Mouse (Mus musculus) heart, embryonic 14.5 days (tissue): ENCODE measurements around the gene Unc13b. TPM values are rescaled to one million over a fixed set of nuclear protein-coding genes. Genes with fewer than 3 reads are reported as not detected.

Experiments
- ATAC-seq: fragments of 200-750 bp; cut with Nextera tagmentation; 2 replicates; pipeline ENCODE4 v1.8.0; 2017; ENCODE audit warnings: low read depth, moderate TSS enrichment; ENCODE audit not compliant: insufficient number of reproducible peaks, insufficient read depth, low FRiP score
- H3K27ac ChIP-seq, 2 experiments: fragments of 200-500 bp in 1 of 2; fragments of 300-500 bp in 1 of 2; sonication (generic) in 1 of 2; replicated peaks in 1 of 2; 2 replicates each; pipeline ENCODE4 v1.5.1; 2012 to 2014; ENCODE audit warnings: low read depth in 2 of 2, low read length in 2 of 2, control low read depth in 1 of 2, mild to moderate bottlenecking in 1 of 2, mixed read lengths in 1 of 2; ENCODE audit not compliant: control insufficient read depth in 1 of 2, insufficient read depth in 1 of 2
- H3K27me3 ChIP-seq: fragments of 300-500 bp; sonication (generic); 2 replicates; pipeline ENCODE4 v1.6.1; 2014; ENCODE audit warnings: mild to moderate bottlenecking, low read length, control low read depth; ENCODE audit not compliant: control insufficient read depth, insufficient read depth
- H3K36me3 ChIP-seq: fragments of 300-500 bp; sonication (generic); 2 replicates; pipeline ENCODE4 v1.6.1; 2014; ENCODE audit warnings: mild to moderate bottlenecking, control low read depth, low read length, mixed read lengths; ENCODE audit not compliant: control insufficient read depth, insufficient read depth
- H3K4me1 ChIP-seq, 2 experiments: fragments of 200-500 bp in 1 of 2; fragments of 300-500 bp in 1 of 2; sonication (generic) in 1 of 2; 2 replicates each; pipeline ENCODE4 v1.6.1; 2012 to 2014; ENCODE audit warnings: low read length in 2 of 2, control low read depth in 1 of 2, mixed read lengths in 1 of 2; ENCODE audit not compliant: control insufficient read depth in 2 of 2, insufficient read depth in 2 of 2
- H3K4me2 ChIP-seq: fragments of 300-500 bp; sonication (generic); 2 replicates; pipeline ENCODE4 v1.6.1; 2014; ENCODE audit warnings: mild to moderate bottlenecking, low read length
- H3K4me3 ChIP-seq, 2 experiments: fragments of 200-500 bp in 1 of 2; fragments of 300-500 bp in 1 of 2; sonication (generic) in 1 of 2; 2 replicates each; pipeline ENCODE4 v1.5.1; 2012 to 2014; ENCODE audit warnings: low read length in 2 of 2, mild to moderate bottlenecking in 2 of 2, control low read depth in 1 of 2, low read depth in 1 of 2, moderate library complexity in 1 of 2; ENCODE audit not compliant: control insufficient read depth in 1 of 2, insufficient read depth in 1 of 2
- H3K9ac ChIP-seq: fragments of 300-500 bp; sonication (generic); 2 replicates; pipeline ENCODE4 v1.6.1; 2014; ENCODE audit warnings: mild to moderate bottlenecking, low read length
- H3K9me3 ChIP-seq: fragments of 300-500 bp; sonication (generic); 2 replicates; pipeline ENCODE4 v1.6.1; 2016; ENCODE audit warnings: low read length, control low read depth; ENCODE audit not compliant: control insufficient read depth
- WGBS: fragments of 180-500 bp; shearing (Covaris S2); extraction: QIAGEN DNeasy Blood & Tissue Kit; methylation state at CpG from one replicate; pipeline ENCODE4 v1.1.7; 2014; 5-methylcytosine and 5-hydroxymethylcytosine counted together
- polyA plus RNA-seq: library from polyadenylated mRNA; unstranded; fragments of >200 nt; fragmentation: Nextera tagmentation; extraction: Ambion mirVana; gene quantifications from 2 replicates; pipeline ENCODE4 v1.2.1, GENCODE M21; 2014

Gene Unc13b
- polyA plus RNA-seq, 1 experiment from 2014 or later, result 16.4 TPM

DNA sequence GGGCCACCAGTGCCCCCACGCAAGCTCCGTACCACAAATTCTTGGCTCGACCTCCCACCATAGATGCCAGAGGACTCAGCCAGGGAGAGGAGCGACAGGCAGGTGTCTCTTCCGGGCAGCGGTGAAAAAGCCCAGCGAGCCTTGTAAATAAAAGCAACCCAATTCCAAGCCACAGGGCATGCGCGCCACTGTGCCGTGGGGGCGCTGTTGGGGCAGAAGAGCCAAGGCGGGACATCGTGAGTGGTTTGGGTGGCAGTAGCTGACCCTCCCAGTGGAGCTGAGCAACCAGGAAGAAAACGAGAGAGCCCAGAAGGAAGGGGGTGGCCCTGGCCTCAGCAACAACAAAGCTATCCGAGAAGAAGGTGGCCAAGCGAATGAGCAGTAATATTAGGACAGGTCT, 37.9 kb upstream of the Unc13b start:
- Histone ChIP-seq H3K4me1 (peaks cover 7 to 9% of the 10 kb centered on the region in 2 experiments), H3K36me3 (peaks cover 76% of the 10 kb centered on the region), H3K4me2 (no peak overlapping the region), H3K27ac (no peak overlapping the region), H3K9ac (no peak overlapping the region), H3K4me3 (no peak overlapping the region), H3K9me3 (no peaks in the 10 kb centered on the region), H3K27me3 (no peaks in the 10 kb centered on the region)
- 91% methylated on average over 16 of the region's 16 CpGs for WGBS
- no peak for ATAC-seq

DNA sequence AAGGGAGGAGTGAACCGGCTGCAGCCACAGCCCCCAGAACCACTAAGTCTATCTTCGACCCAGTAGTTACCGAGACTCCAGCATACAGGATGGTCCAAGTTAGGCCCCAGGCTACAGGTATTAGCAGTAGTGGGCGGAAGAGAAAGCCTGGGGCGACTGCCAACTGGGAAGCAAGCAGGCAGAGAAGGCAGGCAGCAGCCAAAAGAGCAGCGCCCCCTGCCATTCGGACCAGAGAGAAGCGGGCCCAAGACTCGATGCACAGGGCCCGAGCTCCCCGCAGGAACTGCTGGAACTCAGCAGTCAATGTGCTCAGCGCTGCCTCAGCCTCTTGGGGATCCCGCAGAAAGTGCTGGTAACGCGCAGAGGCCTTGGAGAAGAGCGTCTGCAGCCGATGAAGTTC, 37.4 kb upstream of the Unc13b start:
- WGBS, result 75% methylated on average over 17 of the region's 17 CpGs
- H3K4me2 ChIP-seq, result no peak overlapping the region
- H3K27me3 ChIP-seq, result no peaks in the 10 kb centered on the region
- peaks cover 7 to 9% of the 10 kb centered on the region in 2 experiments for H3K4me1 ChIP-seq
- no peak for ATAC-seq
- H3K9ac ChIP-seq, result no peak overlapping the region
- H3K27ac ChIP-seq, result no peak overlapping the region
- peaks cover 76% of the 10 kb centered on the region for H3K36me3 ChIP-seq
- H3K9me3 ChIP-seq, result no peaks in the 10 kb centered on the region
- no peak overlapping the region for H3K4me3 ChIP-seq

DNA sequence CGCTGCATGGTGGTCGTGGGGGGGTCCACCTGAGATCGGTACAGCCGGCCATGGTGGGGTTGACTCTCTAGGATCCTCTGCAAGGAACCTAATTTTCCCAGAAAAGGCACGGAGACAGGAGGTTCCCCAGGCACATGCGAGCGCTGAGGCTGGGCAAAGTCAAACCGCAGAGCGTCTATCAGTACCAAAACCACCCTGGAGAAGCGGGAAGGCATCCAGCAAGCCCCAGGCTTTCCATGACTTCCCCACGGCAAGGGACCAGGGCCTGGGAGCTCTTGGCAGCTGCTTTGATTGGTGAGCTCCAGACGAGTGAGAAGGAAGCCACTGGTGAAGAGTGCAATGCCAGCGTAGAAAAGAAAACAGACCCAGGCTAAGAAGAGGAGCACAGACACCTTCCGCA, 34.1 kb upstream of the Unc13b start:
- Histone ChIP-seq H3K27me3 (no peaks in the 10 kb centered on the region), H3K9me3 (no peaks in the 10 kb centered on the region), H3K4me3 (peak overlapping the region; percentile 48 to 87), H3K27ac (peak overlapping the region in 1 of 2 experiments; percentile 76; a peak in 1 of 4 replicates), H3K36me3 (peaks cover 81% of the 10 kb centered on the region), H3K4me1 (peaks cover 7 to 9% of the 10 kb centered on the region in 2 experiments), H3K9ac (peak overlapping the region; percentile 73), H3K4me2 (peak overlapping the region; percentile 89)
- WGBS, result 78% methylated on average over 14 of the region's 14 CpGs
- ATAC-seq, result no peak

DNA sequence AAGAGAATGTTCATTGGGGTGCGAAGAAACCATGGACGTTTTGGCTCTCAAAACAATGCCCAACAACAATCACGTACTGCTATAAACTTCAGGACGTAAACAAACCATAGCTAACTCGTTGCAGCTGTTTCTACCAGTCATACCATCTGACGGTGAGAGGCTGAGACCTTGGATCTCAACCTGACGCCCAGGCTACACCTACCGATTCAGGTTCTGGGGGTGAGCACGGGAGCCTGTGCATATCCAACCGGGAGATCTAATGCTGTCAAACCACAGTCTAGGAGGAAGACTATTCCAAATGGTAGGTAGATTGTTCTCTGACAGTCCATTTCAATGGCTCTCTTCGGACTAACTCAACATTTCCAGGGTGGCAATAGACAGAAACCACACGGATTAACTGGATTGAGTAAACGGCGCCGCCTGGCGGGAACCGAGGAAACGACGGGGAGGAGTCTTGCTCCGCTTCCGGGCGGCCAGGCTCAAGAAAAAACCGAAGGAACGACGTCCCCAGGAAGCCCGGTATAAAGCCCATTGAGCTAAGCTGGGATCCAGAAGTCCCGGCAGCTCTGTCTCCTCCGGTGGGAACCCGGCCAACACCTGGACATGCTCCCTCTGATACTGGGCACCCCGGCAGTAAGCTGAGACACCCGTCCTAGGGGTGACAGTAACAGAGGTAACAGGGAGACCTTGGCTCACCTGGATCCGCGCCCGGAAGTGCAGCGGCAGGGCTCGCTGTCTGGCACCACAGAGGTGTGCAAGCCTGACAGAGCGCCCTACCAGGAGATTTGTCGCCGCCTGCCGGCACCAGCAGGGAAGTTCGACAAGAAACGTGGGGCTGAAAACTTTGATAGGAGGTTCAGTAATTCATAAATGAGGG, 33.4 kb upstream of the Unc13b start, which contains the start of gene Pigo:
Gene Pigo, minus strand, starts transcription at position 736 of the 877 bp plus-strand sequence.
- Histone ChIP-seq H3K27me3 (no peaks in the 10 kb centered on the region), H3K4me2 (peak within 1 kb of the TSS; percentile 89), H3K27ac (peak within 1 kb of the TSS; percentile 76 to 85), H3K36me3 (peaks cover 75% of the 10 kb centered on the region), H3K9me3 (no peaks in the 10 kb centered on the region), H3K4me3 (peak within 1 kb of the TSS; percentile 48 to 87), H3K9ac (peak within 1 kb of the TSS; percentile 73), H3K4me1 (peaks cover 9 to 13% of the 10 kb centered on the region in 2 experiments)
- 7% methylated on average over 42 of the region's 42 CpGs for WGBS
- ATAC-seq, result peak; percentile 76

DNA sequence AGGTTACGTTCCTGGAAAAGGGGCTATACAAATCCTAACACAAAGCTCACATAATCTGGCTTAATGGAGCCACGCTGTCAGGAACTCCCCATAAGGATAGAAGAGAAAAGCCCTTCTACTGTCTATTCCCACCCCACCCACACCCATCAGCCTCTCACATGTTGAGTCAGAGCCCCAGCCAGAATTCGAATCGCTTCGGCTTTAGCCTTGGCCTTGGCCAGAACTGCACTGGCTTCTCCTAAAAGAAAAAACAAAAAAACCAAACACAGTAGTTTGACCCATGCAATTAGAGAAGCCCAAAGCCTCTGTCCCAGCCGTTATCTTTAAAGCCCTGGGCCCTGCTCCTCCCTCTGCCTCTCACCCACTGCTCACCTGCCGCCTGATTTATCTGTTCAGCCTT, 29.6 kb upstream of the Unc13b start:
- H3K9ac ChIP-seq, result no peak overlapping the region
- no peaks in the 10 kb centered on the region for H3K9me3 ChIP-seq
- no peak overlapping the region for H3K4me3 ChIP-seq
- no peak overlapping the region for H3K4me2 ChIP-seq
- no peak for ATAC-seq
- H3K27me3 ChIP-seq, result no peaks in the 10 kb centered on the region
- 98% methylated on average over 7 of the region's 7 CpGs for WGBS
- peaks cover 13 to 22% of the 10 kb centered on the region in 2 experiments for H3K4me1 ChIP-seq
- H3K27ac ChIP-seq, result no peak overlapping the region
- H3K36me3 ChIP-seq, result peaks cover 48% of the 10 kb centered on the region

DNA sequence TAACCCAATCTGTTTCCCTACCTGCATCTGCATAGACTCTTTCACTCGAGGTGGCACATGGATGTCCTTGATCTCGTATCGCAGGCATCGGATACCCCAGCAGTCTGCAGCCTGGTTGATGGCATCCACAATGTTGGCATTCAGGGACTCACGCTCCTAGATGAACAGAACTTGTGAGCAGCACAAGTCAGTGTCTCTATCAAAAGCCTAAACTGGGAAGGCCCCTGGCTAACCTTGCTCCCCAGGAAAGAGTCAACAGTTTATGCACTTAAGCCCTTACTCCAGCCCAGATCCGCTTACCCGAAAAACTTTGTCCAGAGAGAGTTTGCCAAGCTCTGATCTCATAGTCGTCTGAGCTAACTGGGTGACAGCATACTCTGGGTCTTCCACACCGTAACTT, 29.0 kb upstream of the Unc13b start:
- H3K4me2 ChIP-seq, result no peak overlapping the region
- H3K4me1 ChIP-seq, result peaks cover 9 to 17% of the 10 kb centered on the region in 2 experiments
- H3K27me3 ChIP-seq, result no peaks in the 10 kb centered on the region
- no peaks in the 10 kb centered on the region for H3K9me3 ChIP-seq
- ATAC-seq, result no peak
- H3K36me3 ChIP-seq, result peaks cover 50% of the 10 kb centered on the region
- no peak overlapping the region for H3K4me3 ChIP-seq
- WGBS, result 90% methylated on average over 9 of the region's 9 CpGs
- no peak overlapping the region for H3K9ac ChIP-seq
- H3K27ac ChIP-seq, result no peak overlapping the region

DNA sequence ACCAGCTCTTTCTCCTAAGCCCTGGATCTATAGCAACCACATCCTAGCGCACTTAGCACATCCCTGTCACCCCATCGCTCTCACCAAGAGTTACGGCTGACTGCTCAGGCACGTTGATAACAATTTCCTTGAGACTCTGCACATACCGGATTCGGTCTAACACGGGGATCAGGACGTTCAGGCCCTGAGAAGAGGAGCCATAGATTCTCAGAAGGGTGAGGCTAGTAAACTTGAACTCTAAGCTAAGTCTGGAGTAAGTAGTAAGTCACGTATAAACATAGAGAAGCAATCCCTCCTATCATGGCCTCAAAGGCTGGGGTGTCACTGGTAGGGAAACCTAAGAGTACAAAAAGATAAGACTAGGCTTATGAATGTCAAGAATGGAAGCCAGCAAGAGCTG, 28.4 kb upstream of the Unc13b start:
- WGBS, result 63% methylated on average over 9 of the region's 9 CpGs
- peaks cover 53% of the 10 kb centered on the region for H3K36me3 ChIP-seq

More for the DNA sequence above, 28.4 kb upstream of the Unc13b start:
- Histone ChIP-seq H3K4me1 (peaks cover 6 to 13% of the 10 kb centered on the region in 2 experiments), H3K9me3 (no peaks in the 10 kb centered on the region), H3K4me2 (peak overlapping the region; percentile 83), H3K9ac (peak overlapping the region; percentile 89), H3K27me3 (no peaks in the 10 kb centered on the region), H3K27ac (peak overlapping the region in 1 of 2 experiments; percentile 86; a peak in 1 of 4 replicates), H3K4me3 (peak overlapping the region; percentile 67 to 69)
- no peak for ATAC-seq
